Mouse (Mus musculus) MEL (cell line): ENCODE results near the gene Uqcrh. TPM values are rescaled to one million over a fixed set of nuclear protein-coding genes. Genes with fewer than 3 reads are reported as not detected.

ENCODE experiments used
- DNase-seq: peaks from one replicate; pipeline ENCODE4 v3.0.0; 2011; ENCODE audit warnings: low read depth, low spot score
- H3K27ac ChIP-seq: 2 replicates; pipeline ENCODE4 v1.5.1; 2012; ENCODE audit warnings: low read depth, mild to moderate bottlenecking, control low read depth, low read length, moderate library complexity; ENCODE audit not compliant: control insufficient read depth
- H3K27me3 ChIP-seq, 2 experiments: fragments of 150-350 bp in 1 of 2; sonication (generic) in 1 of 2; 2 replicates each; pipeline ENCODE4 v1.6.1; 2012; ENCODE audit warnings: low read length in 2 of 2, mild to moderate bottlenecking in 2 of 2, improper control_type of control experiment in 1 of 2, moderate library complexity in 1 of 2; ENCODE audit not compliant: insufficient read depth in 2 of 2, control insufficient read depth in 1 of 2
- H3K36me3 ChIP-seq, 2 experiments: 2 replicates each; pipeline ENCODE4 v1.6.1; 2012 to 2014; ENCODE audit warnings: low read length in 2 of 2, improper control_type of control experiment in 1 of 2, inconsistent platforms in 1 of 2, mild to moderate bottlenecking in 1 of 2; ENCODE audit not compliant: insufficient read depth in 2 of 2, control insufficient read depth in 1 of 2
- H3K4me1 ChIP-seq, 2 experiments: fragments of 150-350 bp in 1 of 2; sonication (generic) in 1 of 2; 2 replicates each; pipeline ENCODE4 v1.6.1; 2012; ENCODE audit warnings: low read length in 2 of 2, improper control_type of control experiment in 1 of 2, mild to moderate bottlenecking in 1 of 2; ENCODE audit not compliant: insufficient read depth in 2 of 2, control insufficient read depth in 1 of 2
- H3K4me3 ChIP-seq, 2 experiments: fragments of 150-350 bp in 1 of 2; sonication (generic) in 1 of 2; 2 replicates each; pipeline ENCODE4 v1.5.1; 2012; ENCODE audit warnings: low read depth in 2 of 2, low read length in 2 of 2, mild to moderate bottlenecking in 2 of 2, moderate library complexity in 2 of 2, control low read depth in 1 of 2, improper control_type of control experiment in 1 of 2; ENCODE audit not compliant: control insufficient read depth in 1 of 2, insufficient read depth in 1 of 2
- H3K79me2 ChIP-seq: 2 replicates; pipeline ENCODE4 v1.6.1; 2012; ENCODE audit warnings: mild to moderate bottlenecking, low read length, moderate library complexity; ENCODE audit not compliant: control insufficient read depth, poor library complexity, insufficient read depth
- H3K9ac ChIP-seq: 2 replicates; pipeline ENCODE4 v1.6.1; 2012; ENCODE audit warnings: low read depth, mild to moderate bottlenecking, control low read depth, low read length, moderate library complexity; ENCODE audit not compliant: control insufficient read depth, poor library complexity, severe bottlenecking
- H3K9me3 ChIP-seq: fragments of 150-350 bp; sonication (generic); replicated peaks from 2 replicates; pipeline ENCODE4 v1.6.1; 2012; ENCODE audit warnings: mild to moderate bottlenecking, low read length, improper control_type of control experiment, moderate library complexity; ENCODE audit not compliant: insufficient read depth
- BHLHE40 ChIP-seq: IDR thresholded peaks from 2 replicates; pipeline ENCODE4 v1.6.1; 2012; ENCODE audit warnings: low read depth, mild to moderate bottlenecking, inconsistent platforms, low read length, improper control_type of control experiment, borderline replicate concordance
- CHD1 ChIP-seq: IDR thresholded peaks from 2 replicates; pipeline ENCODE4 v1.6.1; 2012; ENCODE audit warnings: low read depth, mild to moderate bottlenecking, inconsistent platforms, low read length, improper control_type of control experiment
- E2F4 ChIP-seq: IDR thresholded peaks from 2 replicates; pipeline ENCODE4 v1.6.1; 2011; ENCODE audit warnings: low read depth, low read length, improper control_type of control experiment, borderline replicate concordance
- ELF1 ChIP-seq: IDR thresholded peaks from 2 replicates; pipeline ENCODE4 v1.6.1; 2014; ENCODE audit warnings: low read depth, mild to moderate bottlenecking, inconsistent platforms, low read length, improper control_type of control experiment, moderate library complexity
- EP300 ChIP-seq, 2 experiments: IDR thresholded peaks; 2 replicates each; pipeline ENCODE4 v1.6.1; 2011; ENCODE audit warnings: improper control_type of control experiment in 2 of 2, low read length in 2 of 2, low read depth in 1 of 2, mild to moderate bottlenecking in 1 of 2
- ETS1 ChIP-seq: IDR thresholded peaks from 2 replicates; pipeline ENCODE4 v1.6.1; 2012; ENCODE audit warnings: low read depth, mild to moderate bottlenecking, inconsistent platforms, low read length, improper control_type of control experiment, moderate library complexity
- GATA1 ChIP-seq: IDR thresholded peaks from 2 replicates; pipeline ENCODE4 v1.6.1; 2011; ENCODE audit warnings: low read depth, low read length, improper control_type of control experiment
- HCFC1 ChIP-seq: IDR thresholded peaks from 2 replicates; pipeline ENCODE4 v1.6.1; 2012; ENCODE audit warnings: low read depth, mild to moderate bottlenecking, inconsistent platforms, low read length, improper control_type of control experiment, moderate library complexity
- MAX ChIP-seq: IDR thresholded peaks from 2 replicates; pipeline ENCODE4 v1.6.1; 2011; ENCODE audit warnings: low read length, improper control_type of control experiment
- MYC ChIP-seq: IDR thresholded peaks from 2 replicates; pipeline ENCODE4 v1.6.1; 2011; ENCODE audit warnings: low read depth, mild to moderate bottlenecking, low read length, improper control_type of control experiment, moderate library complexity
- NELFE ChIP-seq: IDR thresholded peaks from 2 replicates; pipeline ENCODE4 v1.6.1; 2011; ENCODE audit warnings: low read depth, low read length, improper control_type of control experiment
- NRF1 ChIP-seq: IDR thresholded peaks from 2 replicates; pipeline ENCODE4 v1.6.1; 2014; ENCODE audit warnings: low read depth, mild to moderate bottlenecking, inconsistent platforms, low read length, improper control_type of control experiment, moderate library complexity; ENCODE audit not compliant: poor library complexity, insufficient read depth, severe bottlenecking
- RAD21 ChIP-seq: IDR thresholded peaks from 2 replicates; pipeline ENCODE4 v1.6.1; 2011; ENCODE audit warnings: mild to moderate bottlenecking, low read depth, low read length, improper control_type of control experiment
- SIN3A ChIP-seq: IDR thresholded peaks from 2 replicates; pipeline ENCODE4 v1.6.1; 2012; ENCODE audit warnings: low read length, improper control_type of control experiment, inconsistent platforms
- TBP ChIP-seq: IDR thresholded peaks from 2 replicates; pipeline ENCODE4 v1.8.0; 2011; ENCODE audit warnings: low read depth, low read length, improper control_type of control experiment
- TCF12 ChIP-seq: IDR thresholded peaks from 2 replicates; pipeline ENCODE4 v1.6.1; 2014; ENCODE audit warnings: low read depth, mild to moderate bottlenecking, inconsistent platforms, low read length, improper control_type of control experiment, moderate library complexity
- UBTF ChIP-seq: IDR thresholded peaks from 2 replicates; pipeline ENCODE4 v1.6.1; 2012; ENCODE audit warnings: low read depth, mild to moderate bottlenecking, inconsistent platforms, low read length, improper control_type of control experiment, moderate library complexity, borderline replicate concordance; ENCODE audit not compliant: insufficient read depth
- polyA plus RNA-seq, 2 experiments: library from polyadenylated mRNA; stranded (reverse) in 1 of 2; unstranded in 1 of 2; fragments of >175 nt in 1 of 2; fragments of >200 nt in 1 of 2; gene quantifications; 2 replicates each; pipeline versions ENCODE4 v1.2.1 to v1.2.4; 2012; ENCODE audit warnings: low replicate concordance in 2 of 2, low read depth in 1 of 2; ENCODE audit not compliant: insufficient read length in 2 of 2, insufficient read depth in 1 of 2, missing spikeins in 1 of 2
- total RNA-seq: library from RNA; depleted of rRNA; stranded (reverse); fragments of 300-350 nt; gene quantifications from 2 replicates; pipeline ENCODE4 v1.2.3, GENCODE M21; 2012

The Uqcrh gene
- total and polyA plus RNA-seq, 3 experiments = 392 to 529 (median 414) TPM

GRCm38 (mm10) chr4:116077240-116078095 is 2.6 kb upstream of the Uqcrh start:
- peaks cover 14 to 19% of the 10 kb centered on the region in 2 experiments for H3K36me3 ChIP-seq
- H3K27ac ChIP-seq = peak overlapping the region; percentile 86
- H3K27me3 ChIP-seq = no peaks in the 10 kb centered on the region
- DNase-seq = peak; percentile 69
- no peaks in the 10 kb centered on the region for H3K9me3 ChIP-seq
- peak overlapping the region; percentile 99 for H3K9ac ChIP-seq
- TF ChIP-seq BHLHE40 (no peak), TBP (0 out of 2 replicates have a peak, but pooled peaks have one; percentile 6), MYC (no peak), ETS1 (no peak), EP300 (IDR thresholded peaks at IDR 0.05; ENCODE audit: low read depth in 1 of 2, low read length in 2 of 2) (no peak), GATA1 (peak; percentile 30; the same call in 1 of the 2 replicates), NRF1 (no peak)
- H3K4me1 ChIP-seq = peaks cover 13 to 15% of the 10 kb centered on the region in 2 experiments
- H3K79me2 ChIP-seq = peaks cover 50% of the 10 kb centered on the region
- peak overlapping the region; percentile 92 to 98 for H3K4me3 ChIP-seq

- Histone ChIP-seq H3K4me1 (peaks cover 13 to 15% of the 10 kb centered on the region in 2 experiments), H3K4me3 (peak overlapping the region; percentile 92 to 98), H3K79me2 (peaks cover 56% of the 10 kb centered on the region), H3K9ac (peak overlapping the region; percentile 99), H3K27ac (peak overlapping the region; percentile 86), H3K9me3 (no peaks in the 10 kb centered on the region), H3K36me3 (peaks cover 13 to 18% of the 10 kb centered on the region in 2 experiments), H3K27me3 (no peaks in the 10 kb centered on the region)
- peak; percentile 73 for DNase-seq
- TF ChIP-seq MAX (0 out of 2 replicates have a peak, but pooled peaks have one; percentile 21), HCFC1 (peak; percentile 13; the same call in 1 of the 2 replicates), MYC (0 out of 2 replicates have a peak, but pooled peaks have one; percentile 30), SIN3A (peak; percentile 18; the same call in 1 of the 2 replicates), RAD21 (no peak), GATA1 (no peak), CHD1 (peak; percentile 75; the same call in 1 of the 2 replicates), EP300 (IDR thresholded peaks at IDR 0.05; ENCODE audit: low read depth in 1 of 2, low read length in 2 of 2) (no peak), TBP (peak; percentile 51), E2F4 (no peak), ELF1 (no peak), TCF12 (0 out of 2 replicates have a peak, but pooled peaks have one; percentile 8), UBTF (peak; percentile 88), NELFE (0 out of 2 replicates have a peak, but pooled peaks have one; percentile 1)
These were observed 1.7 kb upstream of the Uqcrh start for GRCm38 (mm10) chr4:116076369-116077231.
